Mouse (Mus musculus) midbrain, embryonic 13.5 days (tissue): Measurements from ENCODE around the gene Ccser2. TPM values are rescaled to one million over a fixed set of nuclear protein-coding genes. Genes with fewer than 3 reads are reported as not detected.

Experiments used
- ATAC-seq: fragments of 200-750 bp; cut with Nextera tagmentation; 2 replicates; pipeline ENCODE4 v1.8.0; 2017; ENCODE audit warnings: mild to moderate bottlenecking, moderate TSS enrichment, moderate library complexity
- H3K27ac ChIP-seq: fragments of 300-500 bp; sonication (generic); 2 replicates; pipeline ENCODE4 v1.5.1; 2015; ENCODE audit warnings: inconsistent platforms, mild to moderate bottlenecking, moderate library complexity
- H3K27me3 ChIP-seq: fragments of 300-500 bp; sonication (generic); 2 replicates; pipeline ENCODE4 v1.6.1; 2015; ENCODE audit warnings: mild to moderate bottlenecking, inconsistent platforms
- H3K36me3 ChIP-seq: fragments of 300-500 bp; sonication (generic); 2 replicates; pipeline ENCODE4 v1.6.1; 2015; ENCODE audit warnings: mild to moderate bottlenecking, inconsistent platforms
- H3K4me1 ChIP-seq: fragments of 300-500 bp; sonication (generic); replicated peaks from 2 replicates; pipeline ENCODE4 v1.6.1; 2015; ENCODE audit warnings: inconsistent platforms
- H3K4me2 ChIP-seq: fragments of 300-500 bp; sonication (generic); replicated peaks from 2 replicates; pipeline ENCODE4 v1.6.1; 2015; ENCODE audit warnings: moderate library complexity, mild to moderate bottlenecking, inconsistent platforms
- H3K4me3 ChIP-seq: fragments of 300-500 bp; sonication (generic); replicated peaks from 2 replicates; pipeline ENCODE4 v1.5.1; 2015; ENCODE audit warnings: mild to moderate bottlenecking, inconsistent platforms
- H3K9ac ChIP-seq: fragments of 300-500 bp; sonication (generic); replicated peaks from 2 replicates; pipeline ENCODE4 v1.6.1; 2015; ENCODE audit warnings: mild to moderate bottlenecking, inconsistent platforms
- H3K9me3 ChIP-seq: fragments of 300-500 bp; sonication (generic); 2 replicates; pipeline ENCODE4 v1.6.1; 2016; ENCODE audit warnings: mild to moderate bottlenecking, inconsistent platforms
- WGBS: fragments of 180-500 bp; shearing (Covaris S2); methylation state at CpG from one replicate; pipeline ENCODE4 v1.1.7; 2015; 5-methylcytosine and 5-hydroxymethylcytosine counted together
- polyA plus RNA-seq: library from polyadenylated mRNA; unstranded; fragments of >200 nt; fragmentation: Nextera tagmentation; extraction: Ambion mirVana; gene quantifications from 2 replicates; pipeline ENCODE4 v1.2.1, GENCODE M21; 2015

The Ccser2 gene
- polyA plus RNA-seq, 1 experiment from 2014 or later, result 65.8 TPM

- Histone ChIP-seq H3K27me3 (no peaks in the 10 kb centered on the region), H3K9me3 (no peaks in the 10 kb centered on the region), H3K9ac (no peak overlapping the region), H3K4me1 (peaks cover 5% of the 10 kb centered on the region; the same call in 1 of the 2 replicates), H3K4me3 (no peak overlapping the region), H3K4me2 (no peak overlapping the region), H3K36me3 (peaks cover 25% of the 10 kb centered on the region), H3K27ac (no peak overlapping the region)
- WGBS, result 79% methylated on average over 1 of the region's 1 CpGs
- no peak for ATAC-seq
These were observed 64.4 kb downstream of the Ccser2 start for GRCm38 (mm10) chr14:36904206-36904605.

GRCm38 (mm10) chr14:36900883-36901282, 67.7 kb downstream of the Ccser2 start:
- ATAC-seq, result no peak
- Histone ChIP-seq H3K36me3 (peaks cover 19% of the 10 kb centered on the region), H3K27ac (no peak overlapping the region), H3K4me3 (no peak overlapping the region), H3K9ac (no peak overlapping the region), H3K4me1 (peaks cover 2% of the 10 kb centered on the region; the same call in 1 of the 2 replicates), H3K27me3 (no peaks in the 10 kb centered on the region), H3K4me2 (no peak overlapping the region), H3K9me3 (no peaks in the 10 kb centered on the region)

- H3K4me3 ChIP-seq, result no peak overlapping the region
- 92% methylated on average over 3 of the region's 3 CpGs for whole genome bisulfite sequencing
These were observed 73.9 kb downstream of the Ccser2 start for GRCm38 (mm10) chr14:36894701-36895100.

DNA sequence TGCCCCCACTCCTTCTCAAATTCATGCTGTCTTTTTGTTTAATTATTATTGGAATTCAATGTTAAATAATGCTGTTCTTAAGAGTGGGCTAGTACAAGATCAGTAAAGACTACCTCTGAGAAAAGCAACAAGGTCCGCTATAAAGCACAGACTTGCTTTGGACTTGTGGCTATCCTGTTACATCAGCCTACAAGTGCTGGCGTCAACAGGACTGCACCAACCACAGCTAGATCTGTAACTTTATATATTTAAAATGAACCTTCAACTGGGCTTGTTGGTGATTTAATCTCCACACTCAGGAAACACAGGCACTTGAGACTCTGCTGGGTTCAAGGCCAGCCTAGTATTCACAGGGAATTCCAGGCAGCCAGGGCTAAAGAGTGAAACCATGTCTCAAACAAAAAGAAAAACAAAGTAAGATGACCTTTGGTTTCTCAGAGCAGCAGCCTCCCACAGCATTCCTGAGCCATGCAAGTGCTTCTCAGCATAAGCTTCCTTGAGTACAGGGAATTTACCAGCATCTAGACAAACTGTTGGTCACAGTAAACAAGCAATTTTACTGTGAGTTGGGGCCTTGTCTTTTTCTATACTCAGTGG, 75.7 kb downstream of the Ccser2 start:
- no peaks in the 10 kb centered on the region for H3K9me3 ChIP-seq
- no peak for ATAC-seq
- H3K27ac ChIP-seq, result no peak overlapping the region
- no peaks in the 10 kb centered on the region for H3K27me3 ChIP-seq
- H3K4me1 ChIP-seq, result no peaks in the 10 kb centered on the region
- WGBS, result 85% methylated on average over 2 of the region's 2 CpGs
- no peak overlapping the region for H3K4me2 ChIP-seq
- H3K36me3 ChIP-seq, result peaks cover 12% of the 10 kb centered on the region; the same call in 1 of the 2 replicates
- H3K4me3 ChIP-seq, result no peak overlapping the region
- H3K9ac ChIP-seq, result no peak overlapping the region

More at GRCm38 (mm10) chr14:36894701-36895100, 73.9 kb downstream of the Ccser2 start:
- no peak overlapping the region for H3K4me2 ChIP-seq
- no peaks in the 10 kb centered on the region for H3K9me3 ChIP-seq
- peaks cover 15% of the 10 kb centered on the region for H3K36me3 ChIP-seq
- H3K9ac ChIP-seq, result no peak overlapping the region
- H3K4me1 ChIP-seq, result no peaks in the 10 kb centered on the region
- ATAC-seq, result no peak
- no peaks in the 10 kb centered on the region for H3K27me3 ChIP-seq
- H3K27ac ChIP-seq, result no peak overlapping the region

- 83% methylated on average over 7 of the region's 7 CpGs for whole genome bisulfite sequencing
- Histone ChIP-seq H3K9me3 (no peaks in the 10 kb centered on the region), H3K36me3 (0 out of 2 replicates have a peak, but pooled peaks cover 5% of the 10 kb centered on the region), H3K27ac (no peak overlapping the region), H3K4me1 (no peaks in the 10 kb centered on the region), H3K27me3 (no peaks in the 10 kb centered on the region), H3K9ac (no peak overlapping the region), H3K4me3 (no peak overlapping the region), H3K4me2 (no peak overlapping the region)
- no peak for ATAC-seq
These were observed 78.4 kb downstream of the Ccser2 start for GRCm38 (mm10) chr14:36890130-36890529.

GRCm38 (mm10) chr14:36885680-36886079, 82.9 kb downstream of the Ccser2 start:
- H3K9ac ChIP-seq, result no peak overlapping the region
- no peaks in the 10 kb centered on the region for H3K27me3 ChIP-seq
- no peak overlapping the region for H3K4me2 ChIP-seq
- no peak overlapping the region for H3K27ac ChIP-seq
- peaks cover 5% of the 10 kb centered on the region; the same call in 1 of the 2 replicates for H3K36me3 ChIP-seq
- H3K4me3 ChIP-seq, result no peak overlapping the region
- WGBS, result 97% methylated on average over 5 of the region's 5 CpGs
- ATAC-seq, result no peak
- H3K9me3 ChIP-seq, result no peaks in the 10 kb centered on the region
- no peaks in the 10 kb centered on the region for H3K4me1 ChIP-seq

- H3K9ac ChIP-seq, result no peak overlapping the region
- WGBS, result 93% methylated on average over 1 of the region's 1 CpGs
- no peak overlapping the region for H3K27ac ChIP-seq
- peaks cover 3% of the 10 kb centered on the region; the same call in 1 of the 2 replicates for H3K36me3 ChIP-seq
- no peak overlapping the region for H3K4me3 ChIP-seq
- ATAC-seq, result no peak
- H3K4me1 ChIP-seq, result no peaks in the 10 kb centered on the region
- H3K9me3 ChIP-seq, result no peaks in the 10 kb centered on the region
- no peaks in the 10 kb centered on the region for H3K27me3 ChIP-seq
- no peak overlapping the region for H3K4me2 ChIP-seq
These were observed 83.5 kb downstream of the Ccser2 start for GRCm38 (mm10) chr14:36885117-36885516.

DNA sequence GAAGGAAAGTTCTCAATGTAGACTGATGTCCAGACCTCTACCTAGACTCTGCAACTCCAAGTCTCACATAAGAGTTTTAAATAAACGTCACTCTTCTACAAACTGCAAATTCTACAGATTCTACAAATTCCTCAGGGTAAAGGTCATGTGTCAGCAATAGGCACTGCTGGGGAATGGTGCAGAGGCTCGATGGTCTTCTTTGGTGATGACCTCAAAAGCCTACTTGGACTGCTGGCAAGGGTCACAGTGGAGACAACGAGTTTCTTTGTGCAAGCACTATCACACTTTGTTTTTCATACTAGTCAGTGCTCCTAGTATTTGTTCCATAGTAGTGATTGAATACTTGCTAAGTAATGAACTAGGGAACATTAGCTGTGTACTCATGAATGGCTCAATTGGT, 85.0 kb downstream of the Ccser2 start:
- Histone ChIP-seq H3K4me1 (no peaks in the 10 kb centered on the region), H3K4me3 (no peak overlapping the region), H3K4me2 (no peak overlapping the region), H3K36me3 (peaks cover 9% of the 10 kb centered on the region), H3K27me3 (no peaks in the 10 kb centered on the region), H3K9ac (no peak overlapping the region), H3K9me3 (no peaks in the 10 kb centered on the region), H3K27ac (no peak overlapping the region)
- WGBS, result 67% methylated on average over 3 of the region's 3 CpGs
- no peak for ATAC-seq

- peak; percentile 67; the same call in 1 of the 2 replicates for ATAC-seq
- no peak overlapping the region for H3K9ac ChIP-seq
- H3K36me3 ChIP-seq, result 0 out of 2 replicates have a peak, but pooled peaks cover 1% of the 10 kb centered on the region
- no peaks in the 10 kb centered on the region for H3K9me3 ChIP-seq
- H3K4me2 ChIP-seq, result no peak overlapping the region
- WGBS, result 39% methylated on average over 6 of the region's 6 CpGs
- no peak overlapping the region for H3K27ac ChIP-seq
- H3K4me1 ChIP-seq, result peaks cover 6% of the 10 kb centered on the region; the same call in 1 of the 2 replicates
- H3K27me3 ChIP-seq, result no peaks in the 10 kb centered on the region
- no peak overlapping the region for H3K4me3 ChIP-seq
These were observed 98.3 kb downstream of the Ccser2 start for GRCm38 (mm10) chr14:36870257-36870656.

GRCm38 (mm10) chr14:36868769-36869362, 99.7 kb downstream of the Ccser2 start:
- Histone ChIP-seq H3K4me3 (no peak overlapping the region), H3K4me1 (peaks cover 6% of the 10 kb centered on the region; the same call in 1 of the 2 replicates), H3K9ac (no peak overlapping the region), H3K27me3 (no peaks in the 10 kb centered on the region), H3K4me2 (no peak overlapping the region), H3K36me3 (no peaks in the 10 kb centered on the region), H3K9me3 (no peaks in the 10 kb centered on the region), H3K27ac (no peak overlapping the region)
- WGBS, result 87% methylated on average over 14 of the region's 14 CpGs
- ATAC-seq, result no peak

GRCm38 (mm10) chr14:36866966-36867700, 101.4 kb downstream of the Ccser2 start:
- Histone ChIP-seq H3K9ac (no peak overlapping the region), H3K4me2 (no peak overlapping the region), H3K36me3 (no peaks in the 10 kb centered on the region), H3K4me3 (no peak overlapping the region), H3K4me1 (peaks cover 11% of the 10 kb centered on the region), H3K27ac (no peak overlapping the region), H3K27me3 (no peaks in the 10 kb centered on the region), H3K9me3 (no peaks in the 10 kb centered on the region)
- 21% methylated on average over 6 of the region's 6 CpGs for WGBS
- 0 out of 2 replicates have a peak, but pooled peaks have one; percentile 32 for ATAC-seq

- Histone ChIP-seq H3K36me3 (no peaks in the 10 kb centered on the region), H3K4me1 (peaks cover 6% of the 10 kb centered on the region), H3K4me3 (no peak overlapping the region), H3K9ac (no peak overlapping the region), H3K27ac (no peak overlapping the region), H3K9me3 (no peaks in the 10 kb centered on the region), H3K4me2 (peak overlapping the region; percentile 27; the same call in 1 of the 2 replicates), H3K27me3 (no peaks in the 10 kb centered on the region)
- WGBS, result 30% methylated on average over 15 of the region's 15 CpGs
- ATAC-seq, result peak; percentile 37
These were observed 104.6 kb downstream of the Ccser2 start for GRCm38 (mm10) chr14:36863877-36864489.
